Mouse (Mus musculus) liver, embryonic 14.5 days (tissue): ENCODE measurements around the gene Pih1d1. TPM values are rescaled to one million over a fixed set of nuclear protein-coding genes. Genes with fewer than 3 reads are reported as not detected.

Source experiments
- ATAC-seq: fragments of 200-750 bp; cut with Nextera tagmentation; 2 replicates; pipeline ENCODE4 v1.8.0; 2017; ENCODE audit warnings: moderate number of reproducible peaks, mild to moderate bottlenecking, moderate library complexity; ENCODE audit not compliant: insufficient read depth
- DNase-seq, 3 experiments: peaks; one replicate each; pipeline ENCODE4 v3.0.0-alpha.2; 2012 to 2013; ENCODE audit warnings: low read depth in 3 of 3, low spot score in 3 of 3
- H3K27ac ChIP-seq: fragments of 300-500 bp; sonication (generic); 2 replicates; pipeline ENCODE4 v1.5.1; 2014; ENCODE audit warnings: moderate library complexity, mild to moderate bottlenecking, control low read depth, inconsistent platforms
- H3K27me3 ChIP-seq: fragments of 300-500 bp; sonication (generic); 2 replicates; pipeline ENCODE4 v1.6.1; 2014; ENCODE audit warnings: mild to moderate bottlenecking, low read length, moderate library complexity; ENCODE audit not compliant: control insufficient read depth, insufficient read depth
- H3K36me3 ChIP-seq: fragments of 300-500 bp; sonication (generic); replicated peaks from 2 replicates; pipeline ENCODE4 v1.6.1; 2014; ENCODE audit warnings: low read depth; ENCODE audit not compliant: control insufficient read depth, insufficient read depth
- H3K4me1 ChIP-seq, 2 experiments: fragments of 200-500 bp in 1 of 2; fragments of 300-500 bp in 1 of 2; sonication (generic) in 1 of 2; replicated peaks; 2 replicates each; pipeline ENCODE4 v1.6.1; 2012 to 2014; ENCODE audit warnings: antibody characterized with exemption in 1 of 2, inconsistent platforms in 1 of 2, low read length in 1 of 2; ENCODE audit not compliant: control insufficient read depth in 2 of 2, insufficient read depth in 2 of 2
- H3K4me2 ChIP-seq: fragments of 300-500 bp; sonication (generic); 2 replicates; pipeline ENCODE4 v1.6.1; 2014; ENCODE audit warnings: low read depth, mild to moderate bottlenecking, control low read depth, moderate library complexity
- H3K4me3 ChIP-seq, 2 experiments: fragments of 200-500 bp in 1 of 2; fragments of 300-500 bp in 1 of 2; sonication (generic) in 1 of 2; 2 replicates each; pipeline ENCODE4 v1.5.1; 2012 to 2014; ENCODE audit warnings: low read depth in 2 of 2, low read length in 2 of 2, mild to moderate bottlenecking in 2 of 2, control low read depth in 1 of 2, inconsistent platforms in 1 of 2, moderate library complexity in 1 of 2; ENCODE audit not compliant: insufficient read depth in 1 of 2
- H3K9ac ChIP-seq: fragments of 300-500 bp; sonication (generic); replicated peaks from 2 replicates; pipeline ENCODE4 v1.6.1; 2014; ENCODE audit warnings: mild to moderate bottlenecking, control low read depth, moderate library complexity
- H3K9me3 ChIP-seq: fragments of 300-500 bp; sonication (generic); 2 replicates; pipeline ENCODE4 v1.6.1; 2016; ENCODE audit warnings: low read length, mixed read lengths; ENCODE audit not compliant: control insufficient read depth
- CTCF ChIP-seq: IDR thresholded peaks from 2 replicates; pipeline ENCODE4 v1.5.1; 2016; ENCODE audit warnings: antibody characterized with exemption, low read depth, control low read depth
- EP300 ChIP-seq: IDR thresholded peaks from 2 replicates; pipeline ENCODE4 v1.6.1; 2016; ENCODE audit warnings: antibody characterized with exemption, low read depth
- WGBS: fragments of 180-500 bp; shearing (Covaris S2); extraction: QIAGEN DNeasy Blood & Tissue Kit; methylation state at CpG from one replicate; pipeline ENCODE4 v1.1.7; 2014; ENCODE audit not compliant: insufficient replicate concordance; 5-methylcytosine and 5-hydroxymethylcytosine counted together
- polyA plus RNA-seq, 2 experiments: library from polyadenylated mRNA; depleted of rRNA in 1 of 2; stranded (reverse) in 1 of 2; unstranded in 1 of 2; fragments of >200 nt; fragmentation: Nextera tagmentation in 1 of 2; extraction: Ambion mirVana in 1 of 2; gene quantifications; 2 replicates each; pipeline versions ENCODE4 v1.2.1 to v1.2.3; 2012 to 2014

Gene Pih1d1
- polyA plus RNA-seq, 2 experiments: 38.3 to 45.8 TPM

DNA sequence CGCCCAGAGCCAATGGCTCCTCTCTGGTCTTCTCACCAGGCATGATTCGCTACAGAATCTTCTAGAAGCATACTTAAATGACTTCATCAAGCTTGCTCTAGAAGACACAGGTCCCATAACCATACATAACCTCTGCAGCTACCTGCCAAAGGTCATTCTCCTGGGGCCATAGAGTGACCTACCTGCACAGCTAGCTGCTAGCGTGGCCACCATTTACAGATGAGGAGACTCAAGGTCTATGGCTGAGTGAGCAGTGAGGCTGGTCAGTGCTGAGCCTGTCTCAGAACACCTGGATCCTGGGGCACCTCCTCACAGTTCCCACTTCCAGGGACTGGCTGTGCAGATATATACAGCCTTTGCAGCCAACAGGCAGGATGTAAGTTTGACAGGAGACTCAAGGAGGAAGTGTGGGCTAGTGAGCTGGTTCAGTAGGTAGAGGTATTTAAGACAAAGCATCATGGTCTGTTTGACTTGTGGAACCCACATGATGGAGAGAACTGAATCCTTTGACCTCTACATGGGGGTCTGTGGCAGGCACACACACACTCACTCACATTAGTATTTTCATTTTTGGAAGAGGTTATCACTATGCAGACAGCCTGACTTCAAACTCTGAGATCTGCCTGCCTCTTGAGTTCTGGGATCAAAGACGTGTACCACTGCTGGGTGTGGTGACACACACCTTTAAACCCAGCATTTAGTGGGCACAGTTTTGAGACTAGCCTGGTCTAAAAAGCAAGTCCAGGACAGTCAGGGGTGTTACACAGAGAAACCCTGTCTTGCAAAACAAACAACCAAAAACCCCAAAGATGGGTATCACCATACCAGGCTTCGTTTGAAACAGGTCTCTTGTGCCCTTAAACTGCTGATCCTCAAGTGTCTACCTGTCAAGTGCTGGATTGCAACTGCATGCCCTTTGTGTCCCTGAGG, 34.1 kb upstream of the Pih1d1 start:
- WGBS: 56% methylated on average over 5 of the region's 5 CpGs
- no peak for TF ChIP-seq EP300
- TF ChIP-seq CTCF: no peak
- H3K27ac ChIP-seq: no peak overlapping the region

DNA sequence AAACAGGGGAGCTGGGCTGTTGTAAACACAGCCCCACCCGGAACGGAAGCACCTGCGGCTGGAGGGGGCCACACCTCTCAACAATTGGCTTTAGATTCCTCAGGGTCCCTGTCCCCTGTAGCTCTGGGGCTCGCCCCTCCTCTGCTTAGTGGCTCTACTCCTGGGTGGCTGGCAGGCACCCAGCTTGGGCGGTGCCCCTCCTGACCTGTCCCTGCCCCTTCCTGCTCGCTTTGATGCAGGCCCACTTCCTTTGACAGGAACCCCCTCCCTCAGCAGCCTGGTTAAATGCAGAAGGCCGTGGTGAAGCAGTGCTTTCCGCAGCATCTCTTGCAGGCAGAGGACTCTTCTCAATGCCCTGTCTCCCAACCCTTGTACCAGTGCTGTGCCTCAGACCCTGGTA, 32.7 kb upstream of the Pih1d1 start:
- no peak overlapping the region for H3K4me3 ChIP-seq
- TF ChIP-seq EP300: no peak
- no peak for TF ChIP-seq CTCF
- H3K4me2 ChIP-seq: peak overlapping the region; percentile 40
- no peak overlapping the region for H3K27ac ChIP-seq
- ATAC-seq: no peak
- H3K9ac ChIP-seq: no peak overlapping the region
- peaks cover 16 to 25% of the 10 kb centered on the region in 2 experiments for H3K4me1 ChIP-seq
- peaks cover 44% of the 10 kb centered on the region for H3K36me3 ChIP-seq
- no peaks in the 10 kb centered on the region for H3K9me3 ChIP-seq
- no peak for DNase-seq
- 34% methylated on average over 8 of the region's 8 CpGs for WGBS
- no peaks in the 10 kb centered on the region for H3K27me3 ChIP-seq

More for the DNA sequence above, 34.1 kb upstream of the Pih1d1 start:
- Histone ChIP-seq H3K4me2 (no peak overlapping the region), H3K27me3 (no peaks in the 10 kb centered on the region), H3K4me3 (no peak overlapping the region), H3K9me3 (no peaks in the 10 kb centered on the region), H3K4me1 (peaks cover 13 to 16% of the 10 kb centered on the region in 2 experiments), H3K9ac (no peak overlapping the region), H3K36me3 (peaks cover 30% of the 10 kb centered on the region)
- DNase-seq (no peak), ATAC-seq (no peak)

DNA sequence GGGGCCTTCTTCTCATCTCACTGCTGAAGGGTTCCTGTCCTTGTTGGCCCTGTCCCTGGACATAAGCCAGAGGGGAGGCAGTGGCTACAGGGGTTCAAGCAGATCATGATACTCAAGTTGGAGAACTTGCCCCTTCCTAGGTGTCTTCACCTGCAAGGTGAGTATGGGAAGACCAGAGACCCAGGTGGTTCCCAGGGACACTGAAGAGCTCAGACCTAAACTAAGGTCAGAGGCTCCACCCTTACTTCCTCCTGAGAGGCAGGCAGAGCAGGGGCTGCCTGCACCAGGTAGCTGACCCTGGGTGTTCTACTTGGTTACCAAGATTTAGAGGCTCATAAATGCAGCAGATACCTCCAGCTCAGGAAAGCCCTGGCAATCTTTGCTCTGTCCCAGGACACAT, 32.1 kb upstream of the Pih1d1 start:
- Histone ChIP-seq H3K9me3 (no peaks in the 10 kb centered on the region), H3K27ac (no peak overlapping the region), H3K27me3 (no peaks in the 10 kb centered on the region), H3K9ac (no peak overlapping the region), H3K4me1 (peaks cover 16 to 27% of the 10 kb centered on the region in 2 experiments), H3K4me3 (no peak overlapping the region), H3K4me2 (peak overlapping the region; percentile 40), H3K36me3 (peaks cover 50% of the 10 kb centered on the region)
- ATAC-seq: no peak
- DNase-seq: no peak
- TF ChIP-seq CTCF (no peak), EP300 (no peak)

DNA sequence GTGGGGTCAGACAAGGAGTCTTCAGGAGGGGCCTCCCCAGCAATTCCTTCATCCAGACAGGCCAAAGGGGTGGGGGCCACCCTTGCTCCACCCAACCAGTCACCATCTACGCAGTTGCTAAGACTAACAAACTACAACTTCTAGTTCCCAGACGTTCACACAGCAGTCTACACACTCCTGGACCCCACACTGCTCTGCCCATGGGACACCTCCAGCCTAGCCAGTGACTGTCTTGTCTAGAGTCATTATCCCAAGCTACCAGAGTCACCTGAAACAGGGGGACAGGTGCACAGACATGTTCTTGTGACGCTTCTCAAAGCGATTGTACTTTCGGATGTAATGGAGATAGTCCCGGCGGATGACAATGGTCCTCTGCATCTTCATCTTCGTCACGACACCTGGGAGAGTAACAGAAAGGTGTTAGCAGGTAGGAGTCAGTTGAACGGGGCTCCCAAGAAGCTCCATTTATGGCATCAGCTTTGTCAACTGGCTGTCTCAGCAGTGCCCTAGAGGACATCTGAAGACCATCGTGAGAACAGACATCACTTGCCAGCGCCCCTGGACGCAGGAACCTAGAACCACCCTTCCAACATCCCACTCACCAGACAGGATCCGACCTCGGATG, 31.4 kb upstream of the Pih1d1 start:
- Histone ChIP-seq H3K9me3 (no peaks in the 10 kb centered on the region), H3K9ac (peak overlapping the region; percentile 94), H3K36me3 (peaks cover 55% of the 10 kb centered on the region), H3K27me3 (no peaks in the 10 kb centered on the region), H3K27ac (no peak overlapping the region), H3K4me2 (peak overlapping the region; percentile 83), H3K4me3 (peak overlapping the region; percentile 86 to 91), H3K4me1 (peaks cover 16 to 28% of the 10 kb centered on the region in 2 experiments)
- DNase-seq (no peak), ATAC-seq (no peak)
- TF ChIP-seq CTCF (no peak), EP300 (no peak)
- whole genome bisulfite sequencing: 67% methylated on average over 15 of the region's 15 CpGs

DNA sequence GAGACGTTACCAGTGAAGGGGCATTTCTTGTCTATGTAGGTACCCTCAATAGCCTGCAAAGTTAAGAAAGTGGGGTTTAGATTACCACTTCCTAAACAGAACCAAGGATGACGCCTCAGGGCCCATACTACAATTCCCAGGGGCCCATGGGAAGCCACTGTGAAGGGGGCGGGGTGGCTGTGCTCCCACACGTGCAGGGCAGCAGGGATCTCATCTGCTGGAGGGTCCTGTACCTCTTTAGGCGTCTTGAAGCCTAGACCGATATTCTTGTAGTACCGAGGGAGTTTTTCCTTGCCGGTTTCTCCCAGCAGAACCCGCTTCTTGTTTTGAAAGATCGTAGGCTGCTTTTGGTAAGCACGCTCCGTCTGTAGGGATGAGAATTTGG, 30.9 kb upstream of the Pih1d1 start:
- no peak for ATAC-seq
- Histone ChIP-seq H3K9ac (peak overlapping the region; percentile 94), H3K4me1 (peaks cover 16 to 28% of the 10 kb centered on the region in 2 experiments), H3K4me2 (peak overlapping the region; percentile 83), H3K27me3 (no peaks in the 10 kb centered on the region), H3K36me3 (peaks cover 55% of the 10 kb centered on the region), H3K27ac (peak overlapping the region; percentile 74), H3K4me3 (peak overlapping the region; percentile 86 to 91), H3K9me3 (no peaks in the 10 kb centered on the region)
- TF ChIP-seq EP300 (no peak), CTCF (no peak)
- 7% methylated on average over 12 of the region's 12 CpGs for WGBS
- no peak for DNase-seq
